8 mouse cellular contexts compared by ENCODE assay signal in the genomic region with DNA sequence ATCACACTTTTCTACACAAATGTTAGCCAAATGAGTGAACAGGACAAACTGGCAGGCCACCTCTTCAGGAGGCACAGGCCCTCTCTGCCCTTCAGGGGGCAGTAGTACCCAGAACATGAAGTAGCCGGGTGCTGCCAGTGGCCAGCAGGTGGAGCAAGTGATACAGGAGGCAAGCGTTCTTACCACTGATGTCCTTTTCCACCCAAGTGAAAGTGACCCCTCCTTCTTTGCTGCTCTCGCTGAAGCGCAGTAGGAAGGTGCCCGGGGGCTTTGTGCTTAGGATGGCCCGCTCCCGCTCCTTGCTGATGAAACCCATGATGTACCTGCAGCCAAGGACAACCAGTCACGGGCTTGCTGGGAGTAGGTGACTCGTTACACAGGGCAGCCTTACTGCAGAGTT. TPM values are rescaled to one million over a fixed set of nuclear protein-coding genes. Genes with fewer than 3 reads are reported as not detected.
DNase-seq lines count a peak whose midpoint lies in the region; ATAC-seq lines count a peak whose summit lies in the region.

No protein-coding gene starts in this region.

- no peak overlapping the region for H3K4me3 ChIP-seq in forebrain, embryonic 16.5 days (replicated peaks; ENCODE audit: low read length)
- H3K4me3 ChIP-seq in lung, embryonic 16.5 days (ENCODE audit: low read length) = no peak overlapping the region

- ATAC-seq in forebrain, embryonic 16.5 days = peak; percentile 52; the same call in 1 of the 2 replicates
- ATAC-seq in lung, embryonic 16.5 days (ENCODE audit: low read depth) = peak; percentile 62; the same call in 1 of the 2 replicates

- no peak overlapping the region for H3K27ac ChIP-seq in forebrain, embryonic 16.5 days (ENCODE audit: low read length)
- H3K27ac ChIP-seq in lung, embryonic 16.5 days (ENCODE audit: low read length) = no peak overlapping the region

- no peaks in the 10 kb centered on the region for H3K36me3 ChIP-seq in forebrain, embryonic 16.5 days (ENCODE audit: control insufficient read depth, insufficient read depth)
- H3K36me3 ChIP-seq in lung, embryonic 16.5 days (ENCODE audit: control insufficient read depth, insufficient read depth, low read length) = peaks cover 13% of the 10 kb centered on the region

- WGBS in forebrain, embryonic 16.5 days = 9% methylated on average over 9 of the region's 9 CpGs
- 14% methylated on average over 9 of the region's 9 CpGs for WGBS in lung, embryonic 16.5 days

- H3K9ac ChIP-seq in forebrain, embryonic 16.5 days (replicated peaks; ENCODE audit: low read depth, low read length) = no peak overlapping the region
- H3K9ac ChIP-seq in lung, embryonic 16.5 days (ENCODE audit: low read length) = peak overlapping the region; percentile 43; the same call in 1 of the 2 replicates

- H3K9me3 ChIP-seq in forebrain, embryonic 16.5 days (ENCODE audit: control insufficient read depth, low read length) = no peaks in the 10 kb centered on the region
- H3K9me3 ChIP-seq in lung, embryonic 16.5 days (ENCODE audit: control insufficient read depth, low read length) = no peaks in the 10 kb centered on the region

- H3K4me2 ChIP-seq in forebrain, embryonic 16.5 days (ENCODE audit: low read length) = no peak overlapping the region
- no peak overlapping the region for H3K4me2 ChIP-seq in lung, embryonic 16.5 days (ENCODE audit: low read depth, low read length)

- intact Hi-C loops in heart, postnatal 25 days (cut with DNase I) = loop anchor here (1.0 to 2.0 kb wide), 2 partner anchors 64 to 163 kb away; no protein-coding TSS in a partner anchor

- H3K4me1 ChIP-seq in forebrain, embryonic 16.5 days (replicated peaks; ENCODE audit: control insufficient read depth, insufficient read depth, low read length) = peaks cover 11% of the 10 kb centered on the region
- 0 out of 2 replicates have a peak, but pooled peaks cover 7% of the 10 kb centered on the region for H3K4me1 ChIP-seq in lung, embryonic 16.5 days (replicated peaks; ENCODE audit: control insufficient read depth, insufficient read depth, low read length)

- DNase-seq in MN1 (ENCODE audit: low spot score) = peak; percentile 92
- peak; percentile 87 to 89 for DNase-seq in cerebellum, adult 18-20 months
- peak; percentile 79 for DNase-seq in heart, postnatal 25 days (ENCODE audit: low spot score)
- peak; percentile 82 to 90 for DNase-seq in layer of hippocampus, adult 8-10 months (ENCODE audit: low spot score in 2 of 2)
- peak; percentile 88 for DNase-seq in retina, postnatal 7 days (ENCODE audit: low read depth, low spot score)
- DNase-seq in urinary bladder, adult 18-20 months (ENCODE audit: low spot score in 2 of 2) = peak; percentile 71 to 85

- H3K27me3 ChIP-seq in forebrain, embryonic 16.5 days (replicated peaks; ENCODE audit: control insufficient read depth, insufficient read depth, low read length) = no peaks in the 10 kb centered on the region
- no peaks in the 10 kb centered on the region for H3K27me3 ChIP-seq in lung, embryonic 16.5 days (ENCODE audit: control insufficient read depth, insufficient read depth, low read depth, low read length)

RNA-seq across cellular contexts. Expression of a gene that starts 34.3 kb away (rescaled TPM):
- 1.0 and 1.2 TPM in 2 replicates for polyA plus RNA-seq in forebrain, embryonic 16.5 days (2015; fragmentation: Nextera tagmentation; extraction: Ambion mirVana)
- total RNA-seq in heart, postnatal 25 days (2021) = 10 to 100 TPM; 24.3 to 30.1 TPM
- 1 to 10 TPM; 2.5 to 3.8 (median 2.8) TPM for total RNA-seq in layer of hippocampus, adult 8-10 months (2022)
- 11.0 and 11.3 TPM in 2 replicates for polyA plus RNA-seq in lung, embryonic 16.5 days (2015; fragmentation: Nextera tagmentation; extraction: Ambion mirVana)

RNA-seq across cellular contexts. Expression of a gene that starts 43.0 kb away (rescaled TPM):
- polyA plus RNA-seq in forebrain, embryonic 16.5 days (2015; fragmentation: Nextera tagmentation; extraction: Ambion mirVana) = 9.8 and 11.9 TPM in 2 replicates
- 10 to 100 TPM; 67.6 to 68.9 TPM for total RNA-seq in heart, postnatal 25 days (2021)
- total RNA-seq in layer of hippocampus, adult 8-10 months (2022) = 10 to 100 TPM; 13.3 to 18.4 (median 15.6) TPM
- 27.2 and 28.4 TPM in 2 replicates for polyA plus RNA-seq in lung, embryonic 16.5 days (2015; fragmentation: Nextera tagmentation; extraction: Ambion mirVana)

RNA-seq across cellular contexts. Expression of a gene that starts 45.9 kb away (rescaled TPM):
- 30.6 and 31.5 TPM in 2 replicates for polyA plus RNA-seq in forebrain, embryonic 16.5 days (2015; fragmentation: Nextera tagmentation; extraction: Ambion mirVana)
- 100 to 1,000 TPM in 1 of 2 experiments, 10 to 100 TPM in 1; 91.3 to 119 TPM for total RNA-seq in heart, postnatal 25 days (2021)
- 10 to 100 TPM; 42.9 to 75.3 (median 52.9) TPM for total RNA-seq in layer of hippocampus, adult 8-10 months (2022)
- 58.5 and 63.7 TPM in 2 replicates for polyA plus RNA-seq in lung, embryonic 16.5 days (2015; fragmentation: Nextera tagmentation; extraction: Ambion mirVana)

Comparison
In these comparisons a context has a peak if more than half of its experiments do, and no peak if none do; other contexts are left out.
1. RNA of a gene that starts 34.3 kb away (total RNA-seq): 24.3 to 30.1 TPM in heart, postnatal 25 days; 2.5 to 3.8 TPM in layer of hippocampus, adult 8-10 months; every median in the first group is over 4 times any median in the second.
2. Peak in every context shown above with its lines, with median percentiles within 50 percentile points of each other: DNase-seq.